Mouse (Mus musculus) MEL (cell line): Measurements from ENCODE around the gene Sec1. TPM values are rescaled to one million over a fixed set of nuclear protein-coding genes. Genes with fewer than 3 reads are reported as not detected.

Experiments used
- DNase-seq: peaks from one replicate; pipeline ENCODE4 v3.0.0; 2011; ENCODE audit warnings: low read depth, low spot score
- H3K27ac ChIP-seq: 2 replicates; pipeline ENCODE4 v1.5.1; 2012; ENCODE audit warnings: low read depth, mild to moderate bottlenecking, control low read depth, low read length, moderate library complexity; ENCODE audit not compliant: control insufficient read depth
- H3K27me3 ChIP-seq, 2 experiments: fragments of 150-350 bp in 1 of 2; sonication (generic) in 1 of 2; 2 replicates each; pipeline ENCODE4 v1.6.1; 2012; ENCODE audit warnings: low read length in 2 of 2, mild to moderate bottlenecking in 2 of 2, improper control_type of control experiment in 1 of 2, moderate library complexity in 1 of 2; ENCODE audit not compliant: insufficient read depth in 2 of 2, control insufficient read depth in 1 of 2
- H3K36me3 ChIP-seq, 2 experiments: 2 replicates each; pipeline ENCODE4 v1.6.1; 2012 to 2014; ENCODE audit warnings: low read length in 2 of 2, improper control_type of control experiment in 1 of 2, inconsistent platforms in 1 of 2, mild to moderate bottlenecking in 1 of 2; ENCODE audit not compliant: insufficient read depth in 2 of 2, control insufficient read depth in 1 of 2
- H3K4me1 ChIP-seq, 2 experiments: fragments of 150-350 bp in 1 of 2; sonication (generic) in 1 of 2; 2 replicates each; pipeline ENCODE4 v1.6.1; 2012; ENCODE audit warnings: low read length in 2 of 2, improper control_type of control experiment in 1 of 2, mild to moderate bottlenecking in 1 of 2; ENCODE audit not compliant: insufficient read depth in 2 of 2, control insufficient read depth in 1 of 2
- H3K4me3 ChIP-seq, 2 experiments: fragments of 150-350 bp in 1 of 2; sonication (generic) in 1 of 2; 2 replicates each; pipeline ENCODE4 v1.5.1; 2012; ENCODE audit warnings: low read depth in 2 of 2, low read length in 2 of 2, mild to moderate bottlenecking in 2 of 2, moderate library complexity in 2 of 2, control low read depth in 1 of 2, improper control_type of control experiment in 1 of 2; ENCODE audit not compliant: control insufficient read depth in 1 of 2, insufficient read depth in 1 of 2
- H3K79me2 ChIP-seq: 2 replicates; pipeline ENCODE4 v1.6.1; 2012; ENCODE audit warnings: mild to moderate bottlenecking, low read length, moderate library complexity; ENCODE audit not compliant: control insufficient read depth, poor library complexity, insufficient read depth
- H3K9ac ChIP-seq: 2 replicates; pipeline ENCODE4 v1.6.1; 2012; ENCODE audit warnings: low read depth, mild to moderate bottlenecking, control low read depth, low read length, moderate library complexity; ENCODE audit not compliant: control insufficient read depth, poor library complexity, severe bottlenecking
- H3K9me3 ChIP-seq: fragments of 150-350 bp; sonication (generic); replicated peaks from 2 replicates; pipeline ENCODE4 v1.6.1; 2012; ENCODE audit warnings: mild to moderate bottlenecking, low read length, improper control_type of control experiment, moderate library complexity; ENCODE audit not compliant: insufficient read depth
- CHD2 ChIP-seq: IDR thresholded peaks from 2 replicates; pipeline ENCODE4 v1.6.1; 2011; ENCODE audit warnings: low read length, improper control_type of control experiment
- CTCF ChIP-seq, 3 experiments: IDR thresholded peaks in 2 of 3; conservative IDR thresholded peaks in 1 of 3; 2 replicates each; pipeline ENCODE4 v1.5.1; 2011 to 2012; ENCODE audit warnings: low read length in 3 of 3, low read depth in 2 of 3, mild to moderate bottlenecking in 2 of 3, improper control_type of control experiment in 1 of 3, inconsistent platforms in 1 of 3, mixed read lengths in 1 of 3, moderate library complexity in 1 of 3; ENCODE audit not compliant: control insufficient read depth in 1 of 3, insufficient read depth in 1 of 3, poor library complexity in 1 of 3, severe bottlenecking in 1 of 3
- ELF1 ChIP-seq: IDR thresholded peaks from 2 replicates; pipeline ENCODE4 v1.6.1; 2014; ENCODE audit warnings: low read depth, mild to moderate bottlenecking, inconsistent platforms, low read length, improper control_type of control experiment, moderate library complexity
- ETS1 ChIP-seq: IDR thresholded peaks from 2 replicates; pipeline ENCODE4 v1.6.1; 2012; ENCODE audit warnings: low read depth, mild to moderate bottlenecking, inconsistent platforms, low read length, improper control_type of control experiment, moderate library complexity
- GABPA ChIP-seq: IDR thresholded peaks from 2 replicates; pipeline ENCODE4 v1.6.1; 2012; ENCODE audit warnings: low read depth, mild to moderate bottlenecking, inconsistent platforms, low read length, improper control_type of control experiment, moderate library complexity
- HCFC1 ChIP-seq: IDR thresholded peaks from 2 replicates; pipeline ENCODE4 v1.6.1; 2012; ENCODE audit warnings: low read depth, mild to moderate bottlenecking, inconsistent platforms, low read length, improper control_type of control experiment, moderate library complexity
- KAT2A ChIP-seq: conservative IDR thresholded peaks from 2 replicates; pipeline ENCODE4 v1.6.1; 2012; ENCODE audit warnings: low read depth, low read length, improper control_type of control experiment, inconsistent platforms
- MAFK ChIP-seq: IDR thresholded peaks from 2 replicates; pipeline ENCODE4 v1.6.1; 2011; ENCODE audit warnings: low read depth, mild to moderate bottlenecking, low read length, improper control_type of control experiment, borderline replicate concordance
- MAX ChIP-seq: IDR thresholded peaks from 2 replicates; pipeline ENCODE4 v1.6.1; 2011; ENCODE audit warnings: low read length, improper control_type of control experiment
- MXI1 ChIP-seq: IDR thresholded peaks from 2 replicates; pipeline ENCODE4 v1.6.1; 2011; ENCODE audit warnings: mild to moderate bottlenecking, low read depth, low read length, improper control_type of control experiment
- MYC ChIP-seq: IDR thresholded peaks from 2 replicates; pipeline ENCODE4 v1.6.1; 2011; ENCODE audit warnings: low read depth, mild to moderate bottlenecking, low read length, improper control_type of control experiment, moderate library complexity
- NRF1 ChIP-seq: IDR thresholded peaks from 2 replicates; pipeline ENCODE4 v1.6.1; 2014; ENCODE audit warnings: low read depth, mild to moderate bottlenecking, inconsistent platforms, low read length, improper control_type of control experiment, moderate library complexity; ENCODE audit not compliant: poor library complexity, insufficient read depth, severe bottlenecking
- POLR2A ChIP-seq, 2 experiments: IDR thresholded peaks; 2 replicates each; pipeline ENCODE4 v1.6.1; 2011 to 2012; ENCODE audit warnings: low read length in 2 of 2, mild to moderate bottlenecking in 2 of 2, control low read depth in 1 of 2, improper control_type of control experiment in 1 of 2, low read depth in 1 of 2, moderate library complexity in 1 of 2; ENCODE audit not compliant: control insufficient read depth in 1 of 2, insufficient read depth in 1 of 2, poor library complexity in 1 of 2
- POLR2AphosphoS2 ChIP-seq: IDR thresholded peaks from 2 replicates; pipeline ENCODE4 v1.6.1; 2011; ENCODE audit warnings: low read length, improper control_type of control experiment
- RAD21 ChIP-seq: IDR thresholded peaks from 2 replicates; pipeline ENCODE4 v1.6.1; 2011; ENCODE audit warnings: mild to moderate bottlenecking, low read depth, low read length, improper control_type of control experiment
- RCOR1 ChIP-seq: IDR thresholded peaks from 2 replicates; pipeline ENCODE4 v1.6.1; 2012; ENCODE audit warnings: low read depth, mild to moderate bottlenecking, inconsistent platforms, low read length, improper control_type of control experiment
- SIN3A ChIP-seq: IDR thresholded peaks from 2 replicates; pipeline ENCODE4 v1.6.1; 2012; ENCODE audit warnings: low read length, improper control_type of control experiment, inconsistent platforms
- SMC3 ChIP-seq: IDR thresholded peaks from 2 replicates; pipeline ENCODE4 v1.6.1; 2011; ENCODE audit warnings: low read depth, low read length, improper control_type of control experiment
- polyA plus RNA-seq, 2 experiments: library from polyadenylated mRNA; stranded (reverse) in 1 of 2; unstranded in 1 of 2; fragments of >175 nt in 1 of 2; fragments of >200 nt in 1 of 2; gene quantifications; 2 replicates each; pipeline versions ENCODE4 v1.2.1 to v1.2.4; 2012; ENCODE audit warnings: low replicate concordance in 2 of 2, low read depth in 1 of 2; ENCODE audit not compliant: insufficient read length in 2 of 2, insufficient read depth in 1 of 2, missing spikeins in 1 of 2
- total RNA-seq: library from RNA; depleted of rRNA; stranded (reverse); fragments of 300-350 nt; gene quantifications from 2 replicates; pipeline ENCODE4 v1.2.3, GENCODE M21; 2012

Gene Sec1
- total and polyA plus RNA-seq, 3 experiments, result not detected

DNA sequence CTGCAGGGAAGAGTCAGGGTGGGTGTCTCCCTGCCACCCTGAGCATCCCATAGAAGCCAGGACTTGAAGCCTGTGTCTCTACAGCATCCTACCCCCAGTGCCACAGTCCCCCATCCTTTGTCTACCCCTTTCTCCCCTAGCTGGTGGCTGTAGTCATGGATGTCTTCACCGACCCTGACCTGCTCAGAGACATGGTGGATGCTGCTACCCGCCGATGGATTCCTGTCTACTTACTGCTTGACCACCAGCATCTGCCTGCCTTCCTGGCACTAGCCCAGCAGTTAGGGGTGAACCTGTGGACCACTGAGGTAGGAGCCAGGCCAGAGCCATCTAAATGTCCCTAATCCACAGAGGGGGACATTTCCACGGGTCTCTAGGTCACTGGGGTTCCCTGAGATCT is 29.1 kb upstream of the Sec1 start:
- Histone ChIP-seq H3K79me2 (peaks cover 18% of the 10 kb centered on the region), H3K36me3 (peaks cover 2% of the 10 kb centered on the region in 2 experiments; a peak in 3 of 4 replicates)

GRCm38 (mm10) chr7:45722348-45722713 is 28.1 kb upstream of the Sec1 start:
- TF ChIP-seq MYC, result no peak
- TF ChIP-seq GABPA, result no peak
- TF ChIP-seq SIN3A, result no peak
- TF ChIP-seq NRF1, result no peak
- Histone ChIP-seq H3K9me3 (no peaks in the 10 kb centered on the region), H3K4me3 (no peak overlapping the region), H3K27me3 (no peaks in the 10 kb centered on the region), H3K9ac (no peak overlapping the region), H3K36me3 (peaks cover 2% of the 10 kb centered on the region in 2 experiments; a peak in 3 of 4 replicates), H3K79me2 (peaks cover 24% of the 10 kb centered on the region), H3K27ac (no peak overlapping the region), H3K4me1 (no peaks in the 10 kb centered on the region)
- no peak for DNase-seq

More for the DNA sequence above, 29.1 kb upstream of the Sec1 start:
- Histone ChIP-seq H3K4me3 (no peak overlapping the region), H3K9me3 (no peaks in the 10 kb centered on the region), H3K27me3 (no peaks in the 10 kb centered on the region), H3K4me1 (no peaks in the 10 kb centered on the region), H3K27ac (no peak overlapping the region), H3K9ac (no peak overlapping the region)
- no peak for DNase-seq
- TF ChIP-seq RAD21, result no peak
- TF ChIP-seq MAX, result no peak
- no peak for TF ChIP-seq HCFC1
- TF ChIP-seq SMC3, result no peak
- TF ChIP-seq CHD2, result no peak
- TF ChIP-seq CTCF (IDR thresholded peaks at IDR 0.05 in 2 of 3, conservative IDR thresholded peaks at IDR 0.05 in 1 of 3; ENCODE audit: control insufficient read depth in 1 of 3, insufficient read depth in 1 of 3, low read depth in 2 of 3, low read length in 3 of 3, poor library complexity in 1 of 3, severe bottlenecking in 1 of 3), result no peak
- TF ChIP-seq MXI1, result no peak
- no peak for TF ChIP-seq POLR2AphosphoS2
- TF ChIP-seq POLR2A (IDR thresholded peaks at IDR 0.05; ENCODE audit: control insufficient read depth in 1 of 2, insufficient read depth in 1 of 2, low read depth in 1 of 2, low read length in 2 of 2, poor library complexity in 1 of 2), result no peak
- TF ChIP-seq NRF1, result no peak
- no peak for TF ChIP-seq RCOR1
- TF ChIP-seq MAFK, result no peak
- TF ChIP-seq ELF1, result no peak
- no peak for TF ChIP-seq ETS1
- TF ChIP-seq KAT2A, result no peak
